Mouse (Mus musculus): ENCODE data around the gene Ndufaf7. TPM values are rescaled to one million over a fixed set of nuclear protein-coding genes. Genes with fewer than 3 reads are reported as not detected.

The Ndufaf7 gene
- polyA plus RNA-seq, 1 experiment from 2014 or later, result 53.3 TPM

GRCm38 (mm10) chr17:78938927-78939326 lies 2.0 kb downstream of the Ndufaf7 start:
- DNase-seq (ENCODE audit: low spot score), result no peak
- H3K27me3 ChIP-seq (ENCODE audit: control insufficient read depth, insufficient read depth, low read length), result no peaks in the 10 kb centered on the region
- no peak overlapping the region for H3K27ac ChIP-seq (ENCODE audit: low read depth, low read length)
- peaks cover 4% of the 10 kb centered on the region; the same call in 1 of the 2 replicates for H3K4me1 ChIP-seq (ENCODE audit: control insufficient read depth, insufficient read depth, low read length)
- H3K9ac ChIP-seq (ENCODE audit: low read length), result no peak overlapping the region
- H3K4me3 ChIP-seq (ENCODE audit: low read depth, low read length), result no peak overlapping the region
- H3K9me3 ChIP-seq (ENCODE audit: control insufficient read depth, low read length), result no peaks in the 10 kb centered on the region
- H3K4me2 ChIP-seq (ENCODE audit: low read depth), result no peak overlapping the region
- WGBS, result 94% methylated on average over 4 of the region's 4 CpGs
- no peak for ATAC-seq (ENCODE audit: insufficient read depth, low FRiP score, low TSS enrichment)
- no peaks in the 10 kb centered on the region; the same call in 1 of the 2 replicates for H3K36me3 ChIP-seq (ENCODE audit: control insufficient read depth, insufficient read depth, low read length)

- H3K36me3 ChIP-seq (ENCODE audit: control insufficient read depth, insufficient read depth, low read length), result no peaks in the 10 kb centered on the region; the same call in 1 of the 2 replicates
- H3K27me3 ChIP-seq (ENCODE audit: control insufficient read depth, insufficient read depth, low read length), result no peaks in the 10 kb centered on the region
- no peak overlapping the region for H3K4me2 ChIP-seq (ENCODE audit: low read depth)
- H3K9me3 ChIP-seq (ENCODE audit: control insufficient read depth, low read length), result no peaks in the 10 kb centered on the region
- H3K9ac ChIP-seq (ENCODE audit: low read length), result no peak overlapping the region
- WGBS, result 58% methylated on average over 11 of the region's 11 CpGs
- H3K4me3 ChIP-seq (ENCODE audit: low read depth, low read length), result no peak overlapping the region
- no peaks in the 10 kb centered on the region; the same call in 1 of the 2 replicates for H3K4me1 ChIP-seq (ENCODE audit: control insufficient read depth, insufficient read depth, low read length)
- DNase-seq (ENCODE audit: low spot score) (no peak), ATAC-seq (ENCODE audit: insufficient read depth, low FRiP score, low TSS enrichment) (no peak)
- H3K27ac ChIP-seq (ENCODE audit: low read depth, low read length), result no peak overlapping the region
These were observed 5.6 kb downstream of the Ndufaf7 start for GRCm38 (mm10) chr17:78942579-78942978.

DNA sequence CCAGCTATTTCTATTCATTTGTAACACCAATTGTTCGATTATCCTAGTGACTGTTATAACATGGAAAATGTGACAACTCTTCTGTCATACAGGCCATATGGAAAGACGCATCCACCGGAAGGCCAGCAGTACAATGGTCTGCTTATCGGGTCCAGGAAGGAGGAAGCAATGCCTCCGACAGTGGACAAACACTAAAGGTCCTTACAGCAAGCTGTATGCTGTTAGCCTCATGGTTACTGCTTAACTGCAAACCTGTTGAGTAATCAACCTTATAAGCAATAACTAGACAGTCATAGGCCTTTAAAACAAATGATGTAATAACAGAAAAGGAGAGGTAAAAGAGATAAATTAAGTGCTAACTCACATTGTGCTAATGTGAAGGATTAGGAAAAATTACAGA lies 14.3 kb downstream of the Ndufaf7 start:
- no peak overlapping the region for H3K4me2 ChIP-seq (ENCODE audit: low read depth)
- no peak overlapping the region for H3K27ac ChIP-seq (ENCODE audit: low read depth, low read length)
- H3K4me3 ChIP-seq (ENCODE audit: low read depth, low read length), result no peak overlapping the region
- peaks cover 8% of the 10 kb centered on the region for H3K36me3 ChIP-seq (ENCODE audit: control insufficient read depth, insufficient read depth, low read length)
- DNase-seq (ENCODE audit: low spot score), result no peak
- H3K9me3 ChIP-seq (ENCODE audit: control insufficient read depth, low read length), result no peaks in the 10 kb centered on the region
- no peak for ATAC-seq (ENCODE audit: insufficient read depth, low FRiP score, low TSS enrichment)
- 96% methylated on average over 5 of the region's 5 CpGs for WGBS
- H3K9ac ChIP-seq (ENCODE audit: low read length), result no peak overlapping the region
- H3K4me1 ChIP-seq (ENCODE audit: control insufficient read depth, insufficient read depth, low read length), result no peaks in the 10 kb centered on the region
- no peaks in the 10 kb centered on the region for H3K27me3 ChIP-seq (ENCODE audit: control insufficient read depth, insufficient read depth, low read length)

- Histone ChIP-seq H3K27ac (ENCODE audit: low read depth, low read length) (no peak overlapping the region), H3K9me3 (ENCODE audit: control insufficient read depth, low read length) (no peaks in the 10 kb centered on the region), H3K4me1 (ENCODE audit: control insufficient read depth, insufficient read depth, low read length) (no peaks in the 10 kb centered on the region), H3K4me2 (ENCODE audit: low read depth) (no peak overlapping the region), H3K4me3 (ENCODE audit: low read depth, low read length) (no peak overlapping the region), H3K9ac (ENCODE audit: low read length) (no peak overlapping the region), H3K27me3 (ENCODE audit: control insufficient read depth, insufficient read depth, low read length) (no peaks in the 10 kb centered on the region), H3K36me3 (ENCODE audit: control insufficient read depth, insufficient read depth, low read length) (peaks cover 8% of the 10 kb centered on the region)
- DNase-seq (ENCODE audit: low spot score) (no peak), ATAC-seq (ENCODE audit: insufficient read depth, low FRiP score, low TSS enrichment) (no peak)
- 92% methylated on average over 5 of the region's 5 CpGs for WGBS
These were observed 15.1 kb downstream of the Ndufaf7 start for GRCm38 (mm10) chr17:78952070-78952469.

DNA sequence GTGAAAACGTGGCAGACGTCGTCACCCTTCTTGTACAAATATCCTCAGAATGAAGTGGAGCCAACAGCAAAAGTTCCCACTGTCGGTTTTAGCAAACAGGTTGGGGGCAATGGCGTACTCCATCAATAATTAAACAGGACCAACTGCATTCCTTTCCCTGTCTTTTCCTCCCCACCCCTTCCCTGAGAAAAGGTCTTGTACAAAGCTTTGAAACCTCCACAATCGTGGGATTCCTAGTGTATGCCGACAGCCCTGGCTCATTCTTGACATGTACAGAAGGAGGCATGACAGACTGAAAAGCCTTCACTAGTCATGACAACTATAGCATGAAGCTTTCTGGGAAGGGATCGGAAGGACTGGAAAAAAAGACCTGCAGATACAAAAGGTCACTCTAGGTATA lies 16.3 kb downstream of the Ndufaf7 start:
- peaks cover 8% of the 10 kb centered on the region for H3K36me3 ChIP-seq (ENCODE audit: control insufficient read depth, insufficient read depth, low read length)
- no peaks in the 10 kb centered on the region for H3K9me3 ChIP-seq (ENCODE audit: control insufficient read depth, low read length)
- H3K9ac ChIP-seq (ENCODE audit: low read length), result no peak overlapping the region
- 91% methylated on average over 8 of the region's 8 CpGs for WGBS
- H3K27me3 ChIP-seq (ENCODE audit: control insufficient read depth, insufficient read depth, low read length), result no peaks in the 10 kb centered on the region
- H3K4me3 ChIP-seq (ENCODE audit: low read depth, low read length), result no peak overlapping the region
- H3K4me2 ChIP-seq (ENCODE audit: low read depth), result no peak overlapping the region
- DNase-seq (ENCODE audit: low spot score), result no peak
- no peaks in the 10 kb centered on the region for H3K4me1 ChIP-seq (ENCODE audit: control insufficient read depth, insufficient read depth, low read length)
- ATAC-seq (ENCODE audit: insufficient read depth, low FRiP score, low TSS enrichment), result no peak
- H3K27ac ChIP-seq (ENCODE audit: low read depth, low read length), result no peak overlapping the region

DNA sequence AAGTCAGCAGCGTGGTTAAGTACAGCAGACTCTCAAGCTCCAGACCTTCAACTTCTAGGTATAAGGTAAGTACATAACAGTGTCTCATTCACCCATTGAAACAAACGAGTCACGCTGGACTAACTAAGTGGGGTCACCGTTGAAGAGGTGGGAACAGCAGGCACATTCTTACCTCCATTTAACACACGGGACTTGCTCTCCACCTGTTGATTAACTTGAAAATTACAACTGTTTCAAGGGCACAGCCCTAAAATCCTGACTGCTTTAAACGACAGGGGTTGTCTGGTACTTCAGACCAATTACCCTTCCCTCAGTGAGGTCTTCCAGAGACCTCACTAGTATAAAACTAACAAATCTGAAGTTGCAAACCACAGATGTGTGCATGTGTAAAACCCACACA lies 22.5 kb downstream of the Ndufaf7 start:
- no peaks in the 10 kb centered on the region for H3K4me1 ChIP-seq (ENCODE audit: control insufficient read depth, insufficient read depth, low read length)
- WGBS, result 84% methylated on average over 6 of the region's 6 CpGs
- ATAC-seq (ENCODE audit: insufficient read depth, low FRiP score, low TSS enrichment), result no peak
- DNase-seq (ENCODE audit: low spot score), result no peak
- H3K27me3 ChIP-seq (ENCODE audit: control insufficient read depth, insufficient read depth, low read length), result no peaks in the 10 kb centered on the region
- no peak overlapping the region for H3K4me3 ChIP-seq (ENCODE audit: low read depth, low read length)
- peaks cover 4% of the 10 kb centered on the region; the same call in 1 of the 2 replicates for H3K36me3 ChIP-seq (ENCODE audit: control insufficient read depth, insufficient read depth, low read length)
- H3K9me3 ChIP-seq (ENCODE audit: control insufficient read depth, low read length), result no peaks in the 10 kb centered on the region
- no peak overlapping the region for H3K9ac ChIP-seq (ENCODE audit: low read length)
- no peak overlapping the region for H3K4me2 ChIP-seq (ENCODE audit: low read depth)
- no peak overlapping the region for H3K27ac ChIP-seq (ENCODE audit: low read depth, low read length)

DNA sequence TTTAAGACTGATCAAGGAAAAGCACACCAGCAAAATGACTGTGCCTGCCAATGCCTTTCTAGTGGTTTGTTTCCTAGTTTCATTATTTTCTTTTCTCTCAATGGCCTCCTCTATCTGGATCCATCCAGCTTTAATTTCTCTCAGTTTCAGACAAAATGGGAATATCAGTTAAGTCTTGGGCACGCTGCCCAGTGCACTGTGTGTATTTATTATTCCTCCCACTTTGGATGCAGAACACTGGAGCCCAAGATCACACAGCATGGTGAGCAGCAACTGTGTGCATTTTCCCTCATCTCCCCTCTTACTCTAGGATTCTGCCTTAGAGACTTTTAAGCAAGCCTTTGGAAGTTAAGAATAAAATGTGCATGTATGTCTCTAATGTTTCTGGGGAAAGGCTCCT lies 27.5 kb downstream of the Ndufaf7 start:
- WGBS, result 90% methylated on average over 1 of the region's 1 CpGs
- 0 out of 2 replicates have a peak, but pooled peaks cover 2% of the 10 kb centered on the region for H3K36me3 ChIP-seq (ENCODE audit: control insufficient read depth, insufficient read depth, low read length)
- H3K4me1 ChIP-seq (ENCODE audit: control insufficient read depth, insufficient read depth, low read length), result no peaks in the 10 kb centered on the region

GRCm38 (mm10) chr17:78966092-78966883 lies 29.4 kb downstream of the Ndufaf7 start:
- H3K27ac ChIP-seq (ENCODE audit: low read depth, low read length), result no peak overlapping the region
- no peak overlapping the region for H3K4me2 ChIP-seq (ENCODE audit: low read depth)
- H3K9ac ChIP-seq (ENCODE audit: low read length), result no peak overlapping the region
- no peak overlapping the region for H3K4me3 ChIP-seq (ENCODE audit: low read depth, low read length)
- H3K4me1 ChIP-seq (ENCODE audit: control insufficient read depth, insufficient read depth, low read length), result no peaks in the 10 kb centered on the region
- H3K27me3 ChIP-seq (ENCODE audit: control insufficient read depth, insufficient read depth, low read length), result no peaks in the 10 kb centered on the region
- no peaks in the 10 kb centered on the region for H3K36me3 ChIP-seq (ENCODE audit: control insufficient read depth, insufficient read depth, low read length)
- WGBS, result 91% methylated on average over 11 of the region's 11 CpGs
- no peaks in the 10 kb centered on the region for H3K9me3 ChIP-seq (ENCODE audit: control insufficient read depth, low read length)
- DNase-seq (ENCODE audit: low spot score) (no peak), ATAC-seq (ENCODE audit: insufficient read depth, low FRiP score, low TSS enrichment) (no peak)

More for the DNA sequence above, 27.5 kb downstream of the Ndufaf7 start:
- Histone ChIP-seq H3K27me3 (ENCODE audit: control insufficient read depth, insufficient read depth, low read length) (no peaks in the 10 kb centered on the region), H3K27ac (ENCODE audit: low read depth, low read length) (no peak overlapping the region), H3K4me2 (ENCODE audit: low read depth) (no peak overlapping the region), H3K9me3 (ENCODE audit: control insufficient read depth, low read length) (no peaks in the 10 kb centered on the region), H3K4me3 (ENCODE audit: low read depth, low read length) (no peak overlapping the region), H3K9ac (ENCODE audit: low read length) (no peak overlapping the region)
- ATAC-seq (ENCODE audit: insufficient read depth, low FRiP score, low TSS enrichment), result no peak
- DNase-seq (ENCODE audit: low spot score), result no peak

DNA sequence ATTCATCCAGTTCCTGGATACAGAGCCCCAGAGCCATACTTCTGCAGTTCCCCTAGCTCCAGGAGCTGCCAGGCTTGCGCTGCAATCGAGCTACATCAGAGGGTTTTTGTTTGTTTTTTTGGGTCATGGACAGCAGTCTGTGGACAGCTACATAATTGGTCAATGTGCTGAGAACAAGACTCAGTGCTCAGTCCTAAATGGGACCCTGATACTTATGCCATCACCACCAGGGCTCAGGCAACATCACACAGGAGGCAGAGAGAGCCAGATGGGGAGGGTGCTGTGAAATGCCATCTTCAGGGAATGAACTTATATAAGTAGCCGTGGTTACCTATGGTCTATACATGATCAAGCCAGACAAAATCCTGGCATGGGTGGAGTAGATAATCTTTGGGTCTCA lies 31.6 kb downstream of the Ndufaf7 start:
- Histone ChIP-seq H3K4me1 (ENCODE audit: control insufficient read depth, insufficient read depth, low read length) (no peaks in the 10 kb centered on the region), H3K9ac (ENCODE audit: low read length) (no peak overlapping the region), H3K27ac (ENCODE audit: low read depth, low read length) (no peak overlapping the region), H3K36me3 (ENCODE audit: control insufficient read depth, insufficient read depth, low read length) (no peaks in the 10 kb centered on the region), H3K27me3 (ENCODE audit: control insufficient read depth, insufficient read depth, low read length) (no peaks in the 10 kb centered on the region), H3K4me2 (ENCODE audit: low read depth) (no peak overlapping the region), H3K4me3 (ENCODE audit: low read depth, low read length) (no peak overlapping the region), H3K9me3 (ENCODE audit: control insufficient read depth, low read length) (no peaks in the 10 kb centered on the region)
- DNase-seq (ENCODE audit: low spot score) (no peak), ATAC-seq (ENCODE audit: insufficient read depth, low FRiP score, low TSS enrichment) (no peak)
- 83% methylated on average over 3 of the region's 3 CpGs for WGBS

Data from neural tube, embryonic 11.5 days (tissue).